Mouse (Mus musculus) urinary bladder, postnatal 36 days (tissue): ENCODE results near the gene Mog.

Experiments
- DNase-seq, 2 experiments: peaks; one replicate each; pipeline ENCODE4 v3.0.0; 2022; ENCODE audit warnings: low spot score in 2 of 2, mixed read lengths in 1 of 2

Mog gene

GRCm38 (mm10) chr17:37022628-37023576, at the start of gene Mog:
Gene Mog, minus strand, starts transcription at chr17:37023398.
- DNase-seq = no peak

GRCm38 (mm10) chr17:37072730-37073276, 49.6 kb upstream of the Mog start:
- no peak for DNase-seq

- DNase-seq = no peak
These were observed 49.0 kb upstream of the Mog start for GRCm38 (mm10) chr17:37072080-37072729.

- DNase-seq = no peak
These were observed 46.9 kb upstream of the Mog start for GRCm38 (mm10) chr17:37070121-37070520.

- DNase-seq = no peak
These were observed 44.7 kb upstream of the Mog start for GRCm38 (mm10) chr17:37067861-37068260.

- no peak for DNase-seq
These were observed 42.8 kb upstream of the Mog start for GRCm38 (mm10) chr17:37065993-37066392.

- DNase-seq = no peak
These were observed 40.7 kb upstream of the Mog start for GRCm38 (mm10) chr17:37063686-37064495.

- DNase-seq = no peak
These were observed 39.9 kb upstream of the Mog start for GRCm38 (mm10) chr17:37063063-37063462.

- no peak for DNase-seq
These were observed 39.0 kb upstream of the Mog start for GRCm38 (mm10) chr17:37062101-37062641.

GRCm38 (mm10) chr17:37061435-37061834, 38.2 kb upstream of the Mog start:
- no peak for DNase-seq

- DNase-seq = no peak
These were observed 33.8 kb upstream of the Mog start for GRCm38 (mm10) chr17:37056957-37057356.

- no peak for DNase-seq
These were observed 28.5 kb upstream of the Mog start for GRCm38 (mm10) chr17:37051745-37052144.

GRCm38 (mm10) chr17:37050876-37051275, 27.7 kb upstream of the Mog start:
- no peak for DNase-seq

- DNase-seq = peak; percentile 75 to 79
These were observed 27.2 kb upstream of the Mog start for GRCm38 (mm10) chr17:37050399-37050798.

GRCm38 (mm10) chr17:37049570-37050310, 26.5 kb upstream of the Mog start:
- peak; percentile 57 for DNase-seq

- DNase-seq = no peak
These were observed 25.2 kb upstream of the Mog start for GRCm38 (mm10) chr17:37048383-37048782.

- DNase-seq = no peak
These were observed 24.8 kb upstream of the Mog start for GRCm38 (mm10) chr17:37047981-37048380.

GRCm38 (mm10) chr17:37047332-37047976, 24.3 kb upstream of the Mog start:
- DNase-seq = no peak

GRCm38 (mm10) chr17:37046312-37047112, 23.3 kb upstream of the Mog start:
- peak in 1 of 2 experiments; percentile 49 for DNase-seq
